Mouse (Mus musculus) lung, postnatal 0 days (tissue): ENCODE data around the gene Ifrd2. TPM values are rescaled to one million over a fixed set of nuclear protein-coding genes. Genes with fewer than 3 reads are reported as not detected.
"Not testable (repeated sequence)": the region's sequence is repeated elsewhere in the genome, so short reads cannot be mapped to it uniquely, and the experiment has no call there.

ENCODE experiments used
- ATAC-seq: fragments of 200-750 bp; cut with Nextera tagmentation; 2 replicates; pipeline ENCODE4 v1.8.0; 2017; ENCODE audit warnings: moderate library complexity
- DNase-seq: peaks from one replicate; pipeline ENCODE4 v3.0.0-alpha.2; 2016; ENCODE audit warnings: low spot score
- H3K27ac ChIP-seq: fragments of 300-500 bp; sonication (generic); 2 replicates; pipeline ENCODE4 v1.5.1; 2014; ENCODE audit warnings: antibody characterized with exemption, mild to moderate bottlenecking, low read length, mixed read lengths
- H3K27me3 ChIP-seq: fragments of 300-500 bp; sonication (generic); replicated peaks from 2 replicates; pipeline ENCODE4 v1.6.1; 2014; ENCODE audit warnings: low read length, mixed read lengths; ENCODE audit not compliant: insufficient read depth
- H3K36me3 ChIP-seq: fragments of 300-500 bp; sonication (generic); 2 replicates; pipeline ENCODE4 v1.6.1; 2014; ENCODE audit warnings: low read length, mixed read lengths; ENCODE audit not compliant: insufficient read depth
- H3K4me1 ChIP-seq: fragments of 300-500 bp; sonication (generic); 2 replicates; pipeline ENCODE4 v1.6.1; 2014; ENCODE audit warnings: antibody characterized with exemption, low read depth, low read length, mixed read lengths; ENCODE audit not compliant: insufficient read depth
- H3K4me2 ChIP-seq: fragments of 300-500 bp; sonication (generic); replicated peaks from 2 replicates; pipeline ENCODE4 v1.6.1; 2014; ENCODE audit warnings: low read depth, mild to moderate bottlenecking, low read length, moderate library complexity, mixed read lengths
- H3K4me3 ChIP-seq: fragments of 300-500 bp; sonication (generic); 2 replicates; pipeline ENCODE4 v1.5.1; 2014; ENCODE audit warnings: low read depth, low read length
- H3K9ac ChIP-seq: fragments of 300-500 bp; sonication (generic); replicated peaks from 2 replicates; pipeline ENCODE4 v1.6.1; 2014; ENCODE audit warnings: low read depth, mild to moderate bottlenecking
- H3K9me3 ChIP-seq: fragments of 300-500 bp; sonication (generic); 2 replicates; pipeline ENCODE4 v1.6.1; 2016; ENCODE audit warnings: low read length, mixed read lengths
- CTCF ChIP-seq: IDR thresholded peaks from 2 replicates; pipeline ENCODE4 v1.5.1; 2016; ENCODE audit warnings: antibody characterized with exemption, mild to moderate bottlenecking
- EP300 ChIP-seq: IDR thresholded peaks from 2 replicates; pipeline ENCODE4 v1.6.1; 2016; ENCODE audit warnings: antibody characterized with exemption, mild to moderate bottlenecking, control low read depth
- WGBS: fragments of 180-500 bp; shearing (Covaris S2); extraction: QIAGEN DNeasy Blood & Tissue Kit; methylation state at CpG from one replicate; pipeline ENCODE4 v1.1.7; 2014; 5-methylcytosine and 5-hydroxymethylcytosine counted together
- polyA plus RNA-seq: library from polyadenylated mRNA; unstranded; fragments of >200 nt; fragmentation: Nextera tagmentation; extraction: Ambion mirVana; gene quantifications from 2 replicates; pipeline ENCODE4 v1.2.1, GENCODE M21; 2015

The Ifrd2 gene
- polyA plus RNA-seq, 1 experiment from 2014 or later = 24.1 TPM

DNA sequence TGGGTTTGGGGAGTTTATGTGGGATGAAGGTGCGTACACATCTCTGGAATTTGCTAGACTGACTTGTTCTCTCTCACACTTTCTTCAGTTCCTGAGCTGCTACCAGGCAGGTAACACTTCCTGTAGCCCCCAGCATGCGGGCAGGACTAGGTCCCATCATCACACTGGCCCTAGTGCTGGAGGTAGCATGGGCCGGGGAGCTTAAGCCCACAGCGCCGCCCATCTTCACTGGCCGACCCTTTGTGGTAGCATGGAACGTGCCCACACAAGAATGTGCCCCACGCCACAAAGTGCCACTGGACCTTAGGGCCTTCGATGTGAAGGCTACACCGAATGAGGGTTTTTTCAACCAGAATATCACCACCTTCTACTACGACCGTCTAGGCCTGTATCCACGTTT is 17.4 kb upstream of the Ifrd2 start:
- H3K36me3 ChIP-seq = peaks cover 8% of the 10 kb centered on the region; the same call in 1 of the 2 replicates
- peak overlapping the region; percentile 63 for H3K4me3 ChIP-seq
- H3K4me2 ChIP-seq = peak overlapping the region; percentile 70
- no peak for DNase-seq
- peaks cover 10% of the 10 kb centered on the region; the same call in 1 of the 2 replicates for H3K4me1 ChIP-seq
- no peak for ATAC-seq
- peak overlapping the region; percentile 41 for H3K9ac ChIP-seq
- no peaks in the 10 kb centered on the region for H3K27me3 ChIP-seq
- TF ChIP-seq CTCF (peak; percentile 23; the same call in 1 of the 2 replicates), EP300 (no peak)
- H3K27ac ChIP-seq = peak overlapping the region; percentile 92
- H3K9me3 ChIP-seq = no peaks in the 10 kb centered on the region
- 24% methylated on average over 13 of the region's 13 CpGs for WGBS

DNA sequence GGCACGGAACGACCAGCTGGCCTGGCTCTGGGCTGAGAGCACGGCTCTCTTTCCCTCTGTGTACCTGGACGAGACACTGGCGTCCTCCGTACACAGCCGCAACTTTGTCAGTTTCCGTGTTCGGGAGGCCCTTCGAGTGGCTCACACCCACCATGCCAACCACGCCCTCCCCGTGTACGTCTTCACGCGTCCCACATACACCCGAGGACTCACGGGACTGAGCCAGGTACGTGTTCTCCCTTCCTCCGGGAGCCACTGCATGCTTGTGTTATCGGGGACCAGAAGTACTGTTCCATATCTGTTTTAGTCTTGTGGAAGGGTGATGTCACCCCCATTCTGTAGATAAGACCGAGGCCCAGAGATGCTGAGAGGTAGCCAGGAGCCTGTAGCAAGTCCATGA is 16.6 kb upstream of the Ifrd2 start:
- TF ChIP-seq CTCF (no peak), EP300 (no peak)
- peak overlapping the region; percentile 70 for H3K4me2 ChIP-seq
- peaks cover 8% of the 10 kb centered on the region; the same call in 1 of the 2 replicates for H3K36me3 ChIP-seq
- 64% methylated on average over 21 of the region's 21 CpGs for WGBS
- H3K4me1 ChIP-seq = peaks cover 10% of the 10 kb centered on the region; the same call in 1 of the 2 replicates
- no peaks in the 10 kb centered on the region for H3K27me3 ChIP-seq
- H3K27ac ChIP-seq = peak overlapping the region; percentile 29
- H3K4me3 ChIP-seq = peak overlapping the region; percentile 63; the same call in 1 of the 2 replicates
- no peaks in the 10 kb centered on the region for H3K9me3 ChIP-seq
- H3K9ac ChIP-seq = no peak overlapping the region
- ATAC-seq (no peak), DNase-seq (peak; percentile 45)

DNA sequence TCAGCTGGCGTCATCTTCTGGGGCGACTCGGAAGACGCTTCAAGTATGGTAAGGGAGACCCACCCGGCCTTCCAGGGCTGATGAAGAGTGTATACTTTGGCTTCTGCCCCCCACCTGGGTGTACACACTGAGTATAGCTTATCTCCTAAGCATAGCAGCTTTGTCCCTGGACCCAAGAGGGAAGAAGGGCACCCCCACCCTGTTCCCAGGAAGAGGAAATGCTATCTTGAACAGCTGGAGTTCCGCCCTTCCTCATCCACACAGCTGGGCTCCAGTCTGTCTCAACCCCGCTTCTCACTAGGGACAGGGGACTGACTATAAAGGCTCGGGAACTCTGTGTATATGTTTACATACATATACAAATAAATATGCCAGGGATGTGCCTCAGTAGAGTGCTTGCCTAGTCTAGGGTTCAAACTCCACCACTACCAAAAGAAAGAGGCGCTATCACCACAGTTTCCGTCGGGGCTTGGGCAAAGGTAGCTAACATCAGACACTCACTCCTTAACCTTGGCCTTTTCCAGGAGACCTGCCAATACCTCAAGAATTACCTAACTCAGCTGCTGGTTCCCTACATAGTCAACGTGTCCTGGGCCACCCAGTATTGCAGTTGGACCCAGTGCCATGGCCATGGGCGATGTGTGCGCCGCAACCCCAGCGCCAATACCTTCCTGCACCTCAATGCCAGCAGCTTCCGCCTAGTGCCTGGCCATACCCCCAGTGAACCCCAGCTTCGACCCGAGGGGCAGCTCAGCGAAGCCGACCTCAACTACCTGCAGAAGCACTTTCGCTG is 15.7 kb upstream of the Ifrd2 start:
- Histone ChIP-seq H3K4me1 (peaks cover 12% of the 10 kb centered on the region; the same call in 1 of the 2 replicates), H3K9me3 (no peaks in the 10 kb centered on the region), H3K4me3 (no peak overlapping the region), H3K9ac (no peak overlapping the region), H3K4me2 (0 out of 2 replicates have a peak overlapping the region, but pooled peaks have one; percentile 70), H3K36me3 (peaks cover 8% of the 10 kb centered on the region; the same call in 1 of the 2 replicates), H3K27me3 (no peaks in the 10 kb centered on the region), H3K27ac (peak overlapping the region; percentile 66)
- peak; percentile 52 for DNase-seq
- TF ChIP-seq CTCF = no peak
- peak; percentile 97 for TF ChIP-seq EP300
- ATAC-seq = peak; percentile 6
- WGBS = 78% methylated on average over 22 of the region's 22 CpGs

- H3K27me3 ChIP-seq = no peaks in the 10 kb centered on the region
- peaks cover 12% of the 10 kb centered on the region; the same call in 1 of the 2 replicates for H3K4me1 ChIP-seq
- peaks cover 8% of the 10 kb centered on the region; the same call in 1 of the 2 replicates for H3K36me3 ChIP-seq
- TF ChIP-seq EP300 = no peak
- H3K27ac ChIP-seq = peak overlapping the region; percentile 66; the same call in 1 of the 2 replicates
- H3K9ac ChIP-seq = no peak overlapping the region
- no peak overlapping the region for H3K4me3 ChIP-seq
- 86% methylated on average over 2 of the region's 2 CpGs for WGBS
- H3K4me2 ChIP-seq = no peak overlapping the region
- DNase-seq (no peak), ATAC-seq (no peak)
- H3K9me3 ChIP-seq = no peaks in the 10 kb centered on the region
Measured at GRCm38 (mm10) chr9:107572327-107572662, 15.1 kb upstream of the Ifrd2 start.

DNA sequence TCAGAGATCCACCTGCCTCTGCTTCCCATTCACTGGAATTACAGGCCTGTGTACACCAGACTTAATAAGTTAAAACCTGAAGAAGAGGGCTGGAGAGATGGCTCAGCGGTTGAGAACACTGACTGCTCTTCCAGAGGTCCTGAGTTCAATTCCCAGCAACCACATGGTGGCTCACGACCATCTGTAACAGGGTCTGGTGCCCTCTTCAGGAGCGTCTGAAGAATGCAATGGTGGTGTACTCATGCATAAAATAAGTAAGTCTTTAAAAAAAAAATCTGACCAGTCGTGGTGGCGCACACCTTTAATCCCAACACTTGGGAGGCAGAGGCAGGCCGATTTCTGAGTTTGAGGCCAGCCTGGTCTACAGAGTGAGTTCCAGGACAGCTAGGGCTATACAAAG is 13.7 kb upstream of the Ifrd2 start:
- H3K4me2 ChIP-seq, H3K27ac ChIP-seq, H3K36me3 ChIP-seq, ATAC-seq, H3K9me3 ChIP-seq, DNase-seq, H3K27me3 ChIP-seq, H3K9ac ChIP-seq, H3K4me3 ChIP-seq: not testable (repeated sequence)
- peaks cover 12% of the 10 kb centered on the region; the same call in 1 of the 2 replicates for H3K4me1 ChIP-seq
- TF ChIP-seq CTCF = peak; percentile 25; the same call in 1 of the 2 replicates
- WGBS = 79% methylated on average over 6 of the region's 6 CpGs

DNA sequence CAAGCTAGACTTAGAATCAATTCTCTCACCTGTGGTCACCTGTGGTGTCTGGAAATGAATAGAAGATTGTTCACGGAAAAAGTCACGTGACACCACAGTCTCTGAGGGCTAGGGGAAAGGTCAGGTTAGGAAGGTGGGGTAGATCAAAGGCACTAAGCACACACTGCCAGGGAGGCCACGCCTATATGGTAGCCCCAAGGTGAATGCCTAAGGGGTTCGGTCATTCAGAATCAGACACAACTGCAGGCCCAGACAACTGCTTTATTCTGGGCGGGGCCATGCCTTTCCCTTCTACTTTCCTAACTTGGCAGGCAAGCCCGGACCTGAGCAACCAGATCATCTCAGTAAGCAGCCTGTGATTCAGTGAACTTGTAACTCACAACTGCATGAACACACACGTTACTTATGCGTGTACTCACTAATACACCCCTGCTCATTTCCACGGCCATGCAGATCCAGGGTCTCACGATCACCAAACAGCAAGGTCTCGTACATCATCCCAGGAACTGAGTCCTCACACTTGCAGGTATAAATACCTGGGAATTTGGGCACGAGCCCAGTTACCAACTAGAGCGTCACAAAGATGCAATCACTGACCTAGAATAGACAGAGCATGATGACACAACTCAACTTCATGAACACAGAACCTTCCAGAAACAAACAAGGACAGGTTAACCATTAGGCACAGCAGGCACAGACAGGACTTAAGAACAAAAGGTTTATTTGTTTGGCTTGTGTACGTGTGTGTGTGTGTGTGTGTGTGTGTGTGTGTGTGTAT is 11.7 kb upstream of the Ifrd2 start:
- Histone ChIP-seq H3K9ac (no peak overlapping the region), H3K4me2 (no peak overlapping the region), H3K9me3 (no peaks in the 10 kb centered on the region), H3K36me3 (peaks cover 8% of the 10 kb centered on the region; the same call in 1 of the 2 replicates), H3K4me3 (no peak overlapping the region), H3K27me3 (no peaks in the 10 kb centered on the region), H3K4me1 (peaks cover 6% of the 10 kb centered on the region; the same call in 1 of the 2 replicates), H3K27ac (peak overlapping the region; percentile 38)
- peak; percentile 59 for DNase-seq
- TF ChIP-seq EP300 (0 out of 2 replicates have a peak, but pooled peaks have one; percentile 20), CTCF (no peak)
- no peak for ATAC-seq
- 58% methylated on average over 14 of the region's 14 CpGs for WGBS
